Mouse (Mus musculus) gastrocnemius, postnatal 10 days (tissue): ENCODE results near the gene Fdx1. TPM values are rescaled to one million over a fixed set of nuclear protein-coding genes. Genes with fewer than 3 reads are reported as not detected.
A peak's percentile ranks its signal among the peaks of the same experiment; 100 is the strongest.

Experiments
- DNase-seq: peaks from one replicate; pipeline ENCODE4 v3.0.0; 2021; ENCODE audit warnings: mixed read lengths
- total RNA-seq, 2 experiments: library from RNA; stranded (reverse); gene quantifications; 2 replicates each; pipeline ENCODE4 v1.2.3; 2021

Gene Fdx1
- total RNA-seq, 2 experiments from 2014 or later = 36.9 to 43.0 TPM

- no peak for DNase-seq
Observed at GRCm38 (mm10) chr9:51961190-51961909, 2.0 kb downstream of the Fdx1 start.

- DNase-seq = no peak
Observed at GRCm38 (mm10) chr9:51960331-51960730, 3.0 kb downstream of the Fdx1 start.

GRCm38 (mm10) chr9:51958981-51959380 is 4.4 kb downstream of the Fdx1 start:
- DNase-seq = no peak

- no peak for DNase-seq
Observed at GRCm38 (mm10) chr9:51957025-51957424, 6.3 kb downstream of the Fdx1 start.

- DNase-seq = no peak
Observed at GRCm38 (mm10) chr9:51956484-51956883, 6.9 kb downstream of the Fdx1 start.

GRCm38 (mm10) chr9:51951337-51951736 is 12.0 kb downstream of the Fdx1 start:
- DNase-seq = no peak

GRCm38 (mm10) chr9:51950667-51951066 is 12.7 kb downstream of the Fdx1 start:
- DNase-seq = no peak

GRCm38 (mm10) chr9:51950225-51950624 is 13.1 kb downstream of the Fdx1 start:
- DNase-seq = no peak

GRCm38 (mm10) chr9:51943934-51944333 is 19.4 kb downstream of the Fdx1 start:
- DNase-seq = no peak

- no peak for DNase-seq
Observed at GRCm38 (mm10) chr9:51934641-51935040, 28.7 kb downstream of the Fdx1 start.

- no peak for DNase-seq
Observed at GRCm38 (mm10) chr9:51931997-51932396, 31.4 kb downstream of the Fdx1 start.

GRCm38 (mm10) chr9:51931054-51931690 is 32.2 kb downstream of the Fdx1 start:
- no peak for DNase-seq

- no peak for DNase-seq
Observed at GRCm38 (mm10) chr9:51929972-51930371, 33.4 kb downstream of the Fdx1 start.

GRCm38 (mm10) chr9:51928659-51929058 is 34.7 kb downstream of the Fdx1 start:
- DNase-seq = no peak

GRCm38 (mm10) chr9:51928116-51928515 is 35.2 kb downstream of the Fdx1 start:
- peak; percentile 21 for DNase-seq

GRCm38 (mm10) chr9:51927680-51928079 is 35.7 kb downstream of the Fdx1 start:
- DNase-seq = no peak

GRCm38 (mm10) chr9:51926629-51927028 is 36.7 kb downstream of the Fdx1 start:
- no peak for DNase-seq

GRCm38 (mm10) chr9:51924551-51925081 is 38.7 kb downstream of the Fdx1 start:
- DNase-seq = no peak

- no peak for DNase-seq
Observed at GRCm38 (mm10) chr9:51922756-51923155, 40.6 kb downstream of the Fdx1 start.

GRCm38 (mm10) chr9:51915580-51915979 is 47.8 kb downstream of the Fdx1 start:
- DNase-seq = no peak

- DNase-seq = no peak
Observed at GRCm38 (mm10) chr9:51914481-51915120, 48.8 kb downstream of the Fdx1 start.

GRCm38 (mm10) chr9:51908838-51909237 is 54.5 kb downstream of the Fdx1 start:
- DNase-seq = peak; percentile 68

GRCm38 (mm10) chr9:51908255-51908654 is 55.1 kb downstream of the Fdx1 start:
- no peak for DNase-seq
